Mouse (Mus musculus) thymus, adult 2 months (tissue): Measurements from ENCODE around the gene Coro1a.

Source experiments
- CTCF ChIP-seq: fragments of 200-500 bp; IDR thresholded peaks from 2 replicates; pipeline ENCODE4 v1.5.1; 2012; ENCODE audit warnings: mild to moderate bottlenecking, control low read depth, low read length, moderate library complexity, borderline replicate concordance; ENCODE audit not compliant: control insufficient read depth, poor library complexity, insufficient read depth; ENCODE audit errors: extremely low read depth
- POLR2A ChIP-seq: fragments of 200-500 bp; IDR thresholded peaks from 2 replicates; pipeline ENCODE4 v1.6.1; 2012; ENCODE audit warnings: mild to moderate bottlenecking, low read length, control low read depth, moderate library complexity; ENCODE audit not compliant: control insufficient read depth, poor library complexity, insufficient read depth; ENCODE audit errors: extremely low read depth

GRCm38 (mm10) chr7:126676631-126677220, 30.9 kb downstream of the Coro1a start:
- TF ChIP-seq POLR2A = no peak
- no peak for TF ChIP-seq CTCF
